10 mouse cellular contexts compared by ENCODE assay signal in genomic region chr10:21689847-21690269, GRCm38 (mm10).
DNase-seq lines count a peak whose midpoint lies in the region.
"Had no signal": no experiment of that assay in that cellular context is flagged by ENCODE, and none has a peak within 500 bp of the region (broad histone marks: within the 10 kb centered on the region; RNA-seq: fewer than 3 reads in every experiment).

No protein-coding gene starts in this region.

- DNase-seq in cerebellum, postnatal 14 days: peak; percentile 48 to 71
- DNase-seq in cerebellum, adult 11 months: no peak
- DNase-seq in kidney, adult 9 months: peak; percentile 80
- no peak for DNase-seq in kidney, postnatal 10 days
- peak; percentile 20 to 42 for DNase-seq in CD8-positive naive resting alpha-beta T cell, adult 2 months (ENCODE audit: low read depth in 2 of 2, low spot score in 2 of 2)
- DNase-seq in T-cell, adult 2 months (ENCODE audit: low spot score): peak; percentile 63
- DNase-seq in testis, postnatal 10 days (ENCODE audit: low spot score): no peak
- no peak for DNase-seq in natural killer cell, adult 2 months (ENCODE audit: low spot score in 2 of 2)
- DNase-seq: B cell, adult 2 months; forebrain, postnatal 0 days had no signal

Comparison
In these comparisons a context has a peak if more than half of its experiments do, and no peak if none do; other contexts are left out.
1. DNase-seq: peak in cerebellum, postnatal 14 days (2 of 2), kidney, adult 9 months (single experiment), CD8-positive naive resting alpha-beta T cell, adult 2 months (2 of 2) and T-cell, adult 2 months (single experiment); none in cerebellum, adult 11 months (single experiment), kidney, postnatal 10 days (single experiment), testis, postnatal 10 days (single experiment) and natural killer cell, adult 2 months (0 of 2).